Mouse (Mus musculus): Measurements from ENCODE around the gene Rbsn. TPM values are rescaled to one million over a fixed set of nuclear protein-coding genes. Genes with fewer than 3 reads are reported as not detected.

The Rbsn gene
- polyA plus RNA-seq, 1 experiment from 2014 or later, result 37.7 TPM

DNA sequence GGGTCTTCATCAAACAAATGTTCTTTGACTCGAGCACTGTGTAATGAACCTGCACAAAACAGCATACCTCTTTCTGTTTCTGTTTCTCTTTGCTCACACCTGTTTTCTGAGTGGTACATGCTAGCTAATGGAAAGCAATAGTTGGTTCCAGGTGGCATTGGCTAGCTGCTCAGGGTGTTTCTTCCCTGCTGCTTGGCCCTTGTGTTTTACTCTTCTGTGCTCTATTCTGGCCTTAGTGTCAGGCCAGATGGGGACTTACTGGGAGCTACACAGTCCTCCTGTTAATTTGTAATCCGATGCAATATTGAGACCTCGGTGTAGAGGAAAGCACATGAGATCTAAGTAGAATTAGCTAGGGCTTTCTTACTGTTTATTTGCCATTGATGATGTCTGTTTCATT lies 55.9 kb downstream of the Rbsn start:
- ATAC-seq, result no peak
- H3K4me1 ChIP-seq, result no peaks in the 10 kb centered on the region
- WGBS, result 91% methylated on average over 3 of the region's 3 CpGs
- H3K27me3 ChIP-seq, result no peaks in the 10 kb centered on the region
- no peak overlapping the region for H3K27ac ChIP-seq
- H3K9ac ChIP-seq, result no peak overlapping the region
- no peaks in the 10 kb centered on the region for H3K9me3 ChIP-seq (replicated peaks)
- H3K4me2 ChIP-seq, result no peak overlapping the region
- no peak overlapping the region for H3K4me3 ChIP-seq
- H3K36me3 ChIP-seq (ENCODE audit: poor library complexity, severe bottlenecking), result peaks cover 99% of the 10 kb centered on the region

DNA sequence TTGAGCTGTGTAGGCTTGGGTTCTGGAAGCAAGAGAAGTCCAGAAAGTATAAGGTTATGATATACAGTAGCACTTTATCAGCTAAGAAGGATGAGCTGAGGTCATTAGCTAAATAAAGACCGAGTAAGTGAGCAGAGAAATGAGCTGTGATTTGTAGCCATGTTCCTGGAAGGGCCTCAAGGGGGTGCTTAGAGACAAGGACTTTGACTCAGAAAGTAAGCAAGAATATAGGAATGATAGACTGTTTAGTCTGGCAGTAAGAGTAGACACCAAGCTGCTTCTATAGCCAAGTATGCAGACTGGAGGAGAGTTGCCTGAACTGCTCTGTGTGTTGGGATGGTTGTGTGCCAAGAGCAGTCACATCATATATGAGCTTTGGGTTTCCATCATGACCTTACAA lies 61.0 kb downstream of the Rbsn start:
- no peaks in the 10 kb centered on the region for H3K4me1 ChIP-seq
- H3K36me3 ChIP-seq (ENCODE audit: poor library complexity, severe bottlenecking), result peaks cover 85% of the 10 kb centered on the region
- no peaks in the 10 kb centered on the region for H3K27me3 ChIP-seq
- no peak overlapping the region for H3K9ac ChIP-seq
- H3K4me3 ChIP-seq, result no peak overlapping the region
- H3K9me3 ChIP-seq (replicated peaks), result no peaks in the 10 kb centered on the region
- no peak for ATAC-seq
- 90% methylated on average over 1 of the region's 1 CpGs for WGBS
- H3K4me2 ChIP-seq, result no peak overlapping the region
- H3K27ac ChIP-seq, result no peak overlapping the region

DNA sequence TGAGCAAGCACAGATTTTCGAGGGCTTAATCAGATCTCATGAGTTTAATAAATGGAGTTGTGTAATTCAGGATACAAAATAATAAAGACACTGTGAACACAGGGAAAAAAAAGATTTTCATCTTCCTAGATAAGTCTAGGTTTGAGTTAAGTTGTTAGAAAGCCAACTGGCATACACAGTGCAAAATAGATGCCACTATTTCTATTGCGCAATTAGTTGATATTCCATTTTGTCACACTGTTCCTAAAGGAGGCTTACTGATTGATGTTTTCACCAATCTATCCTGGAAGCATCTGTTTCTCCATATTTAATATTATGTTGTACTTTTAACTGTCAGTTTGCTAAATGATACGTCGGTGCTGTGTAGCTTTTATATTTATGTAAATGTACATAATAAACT lies 68.8 kb downstream of the Rbsn start:
- Histone ChIP-seq H3K9ac (no peak overlapping the region), H3K4me2 (no peak overlapping the region), H3K36me3 (ENCODE audit: poor library complexity, severe bottlenecking) (peaks cover 49% of the 10 kb centered on the region), H3K4me3 (no peak overlapping the region), H3K27ac (no peak overlapping the region), H3K4me1 (no peaks in the 10 kb centered on the region), H3K9me3 (replicated peaks) (no peaks in the 10 kb centered on the region), H3K27me3 (no peaks in the 10 kb centered on the region)
- WGBS, result 91% methylated on average over 4 of the region's 4 CpGs
- no peak for ATAC-seq

Other genes with a start within 250 kb of the Rbsn start
- 5.2 and 6.0 TPM in 2 replicates for gene Fgd5, start 236.0 kb downstream of the Rbsn start, polyA plus RNA-seq (2015; fragmentation: Nextera tagmentation; extraction: Ambion mirVana)
- gene Nr2c2, start 123.5 kb downstream of the Rbsn start, polyA plus RNA-seq (2015; fragmentation: Nextera tagmentation; extraction: Ambion mirVana), result 21.7 and 24.9 TPM in 2 replicates
- gene Mrps25, start 30.9 kb downstream of the Rbsn start, polyA plus RNA-seq (2015; fragmentation: Nextera tagmentation; extraction: Ambion mirVana), result 65.7 and 73.5 TPM in 2 replicates
- 4.1 and 9.5 TPM in 2 replicates for gene Trh, start 29.7 kb upstream of the Rbsn start, polyA plus RNA-seq (2015; fragmentation: Nextera tagmentation; extraction: Ambion mirVana)

Data from forebrain, embryonic 13.5 days (tissue).